Mouse (Mus musculus) CH12.LX (cell line): ENCODE measurements around the gene Prickle4. TPM values are rescaled to one million over a fixed set of nuclear protein-coding genes. Genes with fewer than 3 reads are reported as not detected.

Source experiments
- DNase-seq: peaks from one replicate; pipeline ENCODE4 v3.0.0-alpha.2; 2013; ENCODE audit errors: extremely low read depth
- H3K27ac ChIP-seq: 2 replicates; pipeline ENCODE4 v1.5.1; 2012; ENCODE audit warnings: low read depth, mild to moderate bottlenecking, control low read depth, moderate library complexity; ENCODE audit not compliant: insufficient read depth
- H3K27me3 ChIP-seq: replicated peaks from 2 replicates; pipeline ENCODE3; 2012; ENCODE audit warnings: inconsistent platforms
- H3K36me3 ChIP-seq, 2 experiments: replicated peaks in 1 of 2; 2 replicates each; pipeline versions ENCODE3 to v1.6.1; 2012; ENCODE audit warnings: inconsistent platforms in 1 of 2, low read length in 1 of 2, mild to moderate bottlenecking in 1 of 2, mixed read lengths in 1 of 2, moderate library complexity in 1 of 2; ENCODE audit not compliant: control insufficient read depth in 1 of 2, insufficient read depth in 1 of 2
- H3K4me1 ChIP-seq, 2 experiments: 2 replicates each; pipeline ENCODE4 v1.6.1; 2012; ENCODE audit warnings: inconsistent platforms in 1 of 2, moderate library complexity in 1 of 2; ENCODE audit not compliant: insufficient read depth in 2 of 2, control insufficient read depth in 1 of 2
- H3K4me2 ChIP-seq: 2 replicates; pipeline ENCODE4 v1.6.1; 2012; ENCODE audit warnings: low read depth, mild to moderate bottlenecking, control low read depth; ENCODE audit not compliant: poor library complexity, insufficient read depth, severe bottlenecking
- H3K4me3 ChIP-seq, 3 experiments: fragments of 150-350 bp in 1 of 3; sonication (generic) in 1 of 3; replicated peaks in 1 of 3; 2 replicates each; pipeline versions ENCODE3 to v1.5.1; 2011 to 2012; ENCODE audit warnings: low read depth in 2 of 3, low read length in 2 of 3, mild to moderate bottlenecking in 2 of 3, moderate library complexity in 2 of 3, control low read depth in 1 of 3, improper control_type of control experiment in 1 of 3, inconsistent platforms in 1 of 3, mixed read lengths in 1 of 3; ENCODE audit not compliant: poor library complexity in 1 of 3
- H3K79me2 ChIP-seq: replicated peaks from 2 replicates; pipeline ENCODE4 v1.6.1; 2012; ENCODE audit warnings: mild to moderate bottlenecking, moderate library complexity; ENCODE audit not compliant: control insufficient read depth, poor library complexity, insufficient read depth, severe bottlenecking; ENCODE audit errors: extremely low read depth
- H3K9ac ChIP-seq: 2 replicates; pipeline ENCODE4 v1.6.1; 2012; ENCODE audit warnings: low read depth, mild to moderate bottlenecking, control low read depth, moderate library complexity; ENCODE audit not compliant: insufficient read depth
- H3K9me3 ChIP-seq: replicated peaks from 2 replicates; pipeline ENCODE3; 2012; ENCODE audit warnings: low read length, inconsistent platforms, mixed read lengths
- BHLHE40 ChIP-seq: IDR thresholded peaks from 2 replicates; pipeline ENCODE4 v1.6.1; 2011; ENCODE audit warnings: mild to moderate bottlenecking, low read depth, low read length, improper control_type of control experiment
- CHD1 ChIP-seq: IDR thresholded peaks from 2 replicates; pipeline ENCODE4 v1.6.1; 2012; ENCODE audit warnings: low read depth, low read length, improper control_type of control experiment, inconsistent platforms
- E2F4 ChIP-seq: IDR thresholded peaks from 2 replicates; pipeline ENCODE4 v1.6.1; 2011; ENCODE audit warnings: low read depth, low read length, improper control_type of control experiment; ENCODE audit not compliant: insufficient replicate concordance
- ELF1 ChIP-seq: IDR thresholded peaks from 2 replicates; pipeline ENCODE4 v1.6.1; 2014; ENCODE audit warnings: low read depth, mild to moderate bottlenecking, inconsistent platforms, low read length, improper control_type of control experiment
- EP300 ChIP-seq: IDR thresholded peaks from 2 replicates; pipeline ENCODE4 v1.6.1; 2011; ENCODE audit warnings: low read length, improper control_type of control experiment
- ETS1 ChIP-seq: conservative IDR thresholded peaks from 2 replicates; pipeline ENCODE4 v1.6.1; 2012; ENCODE audit warnings: low read depth, mild to moderate bottlenecking, inconsistent platforms, low read length, improper control_type of control experiment, moderate library complexity
- HCFC1 ChIP-seq: IDR thresholded peaks from 2 replicates; pipeline ENCODE4 v1.6.1; 2012; ENCODE audit warnings: low read depth, mild to moderate bottlenecking, inconsistent platforms, low read length, improper control_type of control experiment
- JUND ChIP-seq: conservative IDR thresholded peaks from 2 replicates; pipeline ENCODE4 v1.6.1; 2011; ENCODE audit warnings: low read depth, low read length, improper control_type of control experiment
- KAT2A ChIP-seq: IDR thresholded peaks from 2 replicates; pipeline ENCODE4 v1.6.1; 2012; ENCODE audit warnings: low read length, improper control_type of control experiment, inconsistent platforms; ENCODE audit not compliant: insufficient replicate concordance
- MAZ ChIP-seq: IDR thresholded peaks from 2 replicates; pipeline ENCODE4 v1.6.1; 2012; ENCODE audit warnings: low read depth, mild to moderate bottlenecking, inconsistent platforms, low read length, improper control_type of control experiment, moderate library complexity
- MXI1 ChIP-seq: IDR thresholded peaks from 2 replicates; pipeline ENCODE4 v1.6.1; 2011; ENCODE audit warnings: mild to moderate bottlenecking, low read depth, low read length, improper control_type of control experiment
- MYC ChIP-seq: IDR thresholded peaks from 2 replicates; pipeline ENCODE4 v1.6.1; 2011; ENCODE audit warnings: low read depth, mild to moderate bottlenecking, improper control_type of control experiment, low read length
- NELFE ChIP-seq: IDR thresholded peaks from 2 replicates; pipeline ENCODE4 v1.6.1; 2011; ENCODE audit warnings: low read depth, low read length, improper control_type of control experiment
- PAX5 ChIP-seq: IDR thresholded peaks from 2 replicates; pipeline ENCODE4 v1.6.1; 2012; ENCODE audit warnings: low read length, inconsistent platforms, mixed read lengths
- POLR2A ChIP-seq: IDR thresholded peaks from 2 replicates; pipeline ENCODE4 v1.6.1; 2011; ENCODE audit warnings: low read depth, mild to moderate bottlenecking, improper control_type of control experiment, low read length
- POLR2AphosphoS2 ChIP-seq: IDR thresholded peaks from 2 replicates; pipeline ENCODE4 v1.6.1; 2011; ENCODE audit warnings: low read depth, low read length, improper control_type of control experiment
- RAD21 ChIP-seq: IDR thresholded peaks from 2 replicates; pipeline ENCODE4 v1.6.1; 2011; ENCODE audit warnings: low read depth, mild to moderate bottlenecking, low read length, improper control_type of control experiment, moderate library complexity
- SIN3A ChIP-seq: IDR thresholded peaks from 2 replicates; pipeline ENCODE4 v1.6.1; 2012; ENCODE audit warnings: low read length, improper control_type of control experiment, inconsistent platforms
- TBP ChIP-seq: conservative IDR thresholded peaks from 2 replicates; pipeline ENCODE4 v1.6.1; 2011; ENCODE audit warnings: low read depth, low read length, improper control_type of control experiment
- TCF12 ChIP-seq: IDR thresholded peaks from 2 replicates; pipeline ENCODE4 v1.6.1; 2014; ENCODE audit warnings: low read depth, mild to moderate bottlenecking, inconsistent platforms, low read length, improper control_type of control experiment
- UBTF ChIP-seq: IDR thresholded peaks from 2 replicates; pipeline ENCODE4 v1.6.1; 2012; ENCODE audit warnings: low read depth, mild to moderate bottlenecking, inconsistent platforms, low read length, improper control_type of control experiment, moderate library complexity
- USF1 ChIP-seq: IDR thresholded peaks from 2 replicates; pipeline ENCODE4 v1.6.1; 2014; ENCODE audit warnings: low read depth, mild to moderate bottlenecking, inconsistent platforms, low read length, improper control_type of control experiment
- USF2 ChIP-seq: conservative IDR thresholded peaks from 2 replicates; pipeline ENCODE4 v1.6.1; 2011; ENCODE audit warnings: low read depth, low read length, improper control_type of control experiment
- ZC3H11A ChIP-seq: IDR thresholded peaks from 2 replicates; pipeline ENCODE4 v1.6.1; 2012; ENCODE audit warnings: low read depth, mild to moderate bottlenecking, inconsistent platforms, low read length, improper control_type of control experiment
- ZKSCAN1 ChIP-seq: IDR thresholded peaks from 2 replicates; pipeline ENCODE4 v1.6.1; 2012; ENCODE audit warnings: low read depth, inconsistent platforms, low read length, improper control_type of control experiment, borderline replicate concordance
- dilution Hi-C: fragments of 300-500 bp; cut with MboI; formaldehyde crosslinking; loops from 2 replicates; pipeline ENCODE4 v1.14.3; 2020; ENCODE audit warnings: low sequenced_read_pairs; ENCODE audit not compliant: extremely low pct_unique_long_range_greater_than_20kb, extremely low pct_ligation_motif_present
- in situ Hi-C: fragments of 300-500 bp; cut with MboI; formaldehyde crosslinking; loops from 3 replicates; pipeline ENCODE4 v1.14.3; 2019; ENCODE audit warnings: low sequenced_read_pairs, low pct_ligation_motif_present, low pct_unique_long_range_greater_than_20kb, mixed read lengths
- polyA plus RNA-seq: library from polyadenylated mRNA; unstranded; fragments of >175 nt; gene quantifications from 2 replicates; pipeline ENCODE4 v1.2.1, GENCODE M21; 2012; ENCODE audit warnings: low read depth; ENCODE audit not compliant: insufficient read length
- total RNA-seq, 2 experiments: library from RNA; depleted of rRNA; stranded (reverse); fragments of 300-350 nt in 1 of 2; fragments of >200 nt in 1 of 2; gene quantifications; 2 replicates each; pipeline ENCODE4 v1.2.3; 2012 to 2014

Prickle4 gene
- total and polyA plus RNA-seq, 3 experiments, result 0.29 to 0.30 TPM; not detected in 1

DNA sequence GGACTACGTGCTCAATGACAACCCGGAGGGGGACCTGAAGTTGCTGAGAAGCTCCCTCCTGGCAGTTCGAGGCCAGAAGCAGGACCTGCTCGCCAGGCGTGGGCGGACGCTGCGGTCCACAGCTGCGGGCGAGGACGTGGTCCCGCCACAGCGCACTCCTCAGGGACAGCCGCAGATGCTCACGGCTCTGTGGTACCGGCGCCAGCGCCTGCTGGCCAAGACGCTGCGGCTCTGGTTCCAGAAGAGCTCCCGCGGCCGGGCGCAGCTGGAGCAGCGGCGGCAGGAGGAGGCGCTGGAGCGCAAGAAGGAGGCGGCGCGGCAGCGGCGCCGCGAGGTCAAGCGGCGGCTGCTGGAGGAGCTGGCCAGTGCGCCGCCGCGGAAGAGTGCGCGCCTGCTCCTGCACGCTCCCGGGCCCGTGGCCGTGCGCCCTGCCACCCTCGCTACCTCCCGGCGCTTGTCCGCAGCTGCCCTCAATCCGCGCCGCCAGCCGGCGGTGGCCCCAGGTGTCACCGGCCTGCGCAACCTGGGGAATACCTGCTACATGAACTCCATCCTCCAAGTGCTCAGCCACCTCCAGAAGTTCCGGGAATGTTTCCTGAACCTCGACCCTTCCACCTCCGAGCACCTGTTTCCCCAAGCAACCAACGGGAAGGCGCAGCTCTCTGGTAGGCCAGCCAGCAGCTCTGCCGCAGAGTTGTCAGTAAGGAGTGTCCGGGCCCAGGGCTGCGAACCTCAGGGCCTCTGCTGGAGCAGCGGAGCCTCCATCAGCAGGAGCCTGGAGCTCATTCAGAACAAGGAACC lies 22.0 kb downstream of the Prickle4 start:
- in situ Hi-C loops, result no loop called here
- H3K4me1 ChIP-seq, result peaks cover 0 to 16% of the 10 kb centered on the region in 2 experiments; a peak in 2 of 4 replicates
- no peaks in the 10 kb centered on the region for H3K27me3 ChIP-seq
- no peak overlapping the region for H3K27ac ChIP-seq
- DNase-seq, result no peak
- no peaks in the 10 kb centered on the region for H3K79me2 ChIP-seq
- peaks cover 17 to 39% of the 10 kb centered on the region in 2 experiments for H3K36me3 ChIP-seq
- TF ChIP-seq ETS1 (no peak), PAX5 (no peak), CHD1 (no peak), USF2 (no peak), ZC3H11A (no peak), ELF1 (no peak), MYC (no peak), POLR2AphosphoS2 (no peak), JUND (no peak), POLR2A (no peak), MXI1 (no peak), BHLHE40 (no peak), HCFC1 (no peak), E2F4 (no peak), USF1 (no peak), SIN3A (no peak), UBTF (no peak)
- TF ChIP-seq, all 38 proteins: peak for 0
- Histone ChIP-seq H3K4me3 (no peak overlapping the region), H3K9me3 (no peaks in the 10 kb centered on the region), H3K9ac (no peak overlapping the region), H3K4me2 (no peak overlapping the region)
- dilution Hi-C loops, result no loop called here

DNA sequence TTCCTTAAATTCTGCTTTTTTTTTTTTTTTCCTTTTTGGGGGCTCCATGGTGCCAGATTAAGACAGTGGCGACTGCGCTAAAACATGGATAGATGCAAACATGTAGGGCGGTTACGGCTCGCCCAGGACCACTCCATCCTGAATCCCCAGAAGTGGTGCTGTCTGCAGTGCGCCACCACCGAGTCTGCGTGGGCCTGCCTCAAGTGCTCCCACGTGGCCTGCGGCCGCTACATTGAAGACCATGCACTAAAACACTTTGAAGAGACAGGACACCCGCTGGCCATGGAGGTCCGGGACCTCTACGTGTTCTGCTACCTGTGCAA lies 22.6 kb downstream of the Prickle4 start:
- Histone ChIP-seq H3K27ac (no peak overlapping the region), H3K4me2 (no peak overlapping the region), H3K9me3 (no peaks in the 10 kb centered on the region), H3K27me3 (no peaks in the 10 kb centered on the region), H3K4me3 (no peak overlapping the region), H3K79me2 (no peaks in the 10 kb centered on the region), H3K36me3 (peaks cover 17 to 39% of the 10 kb centered on the region in 2 experiments), H3K4me1 (peaks cover 0 to 16% of the 10 kb centered on the region in 2 experiments; a peak in 2 of 4 replicates), H3K9ac (no peak overlapping the region)
- in situ Hi-C loops (no loop called here), dilution Hi-C loops (no loop called here)
- TF ChIP-seq TBP (no peak), KAT2A (no peak), NELFE (no peak), RAD21 (no peak), HCFC1 (no peak), EP300 (no peak), ETS1 (no peak), SIN3A (no peak), CHD1 (no peak), ELF1 (no peak), POLR2AphosphoS2 (no peak), TCF12 (no peak), ZKSCAN1 (no peak), E2F4 (no peak), MAZ (no peak)
- no peak for DNase-seq
